Mouse (Mus musculus) gastrocnemius, postnatal 14 days (tissue): ENCODE results near the gene Pygm. TPM values are rescaled to one million over a fixed set of nuclear protein-coding genes. Genes with fewer than 3 reads are reported as not detected.

Source experiments
- DNase-seq: peaks from one replicate; pipeline ENCODE4 v3.0.0; 2021; ENCODE audit warnings: mixed read lengths
- intact Hi-C: fragments of 180-260 bp; cut with DNase I; formaldehyde crosslinking; loops from one replicate; pipeline ENCODE4 v1.15.1; 2025; ENCODE audit warnings: low total_unique reads
- long read RNA-seq, 2 experiments: library from polyadenylated mRNA; stranded (forward); transcript quantifications; one replicate each; pipeline ENCODE4 v2.0.0; 2021
- total RNA-seq, 2 experiments: library from RNA; stranded (reverse); gene quantifications; 2 replicates each; pipeline ENCODE4 v1.2.3; 2021

The Pygm gene
- 1,000 to 10,000 TPM; 4,021 to 4,833 TPM for total RNA-seq
- long read RNA-seq, experiment 1, transcript Pygm-203 (3 exons, 532 nt) = minor isoform, 12 of 1,983 reads
- long read RNA-seq, experiment 1, transcript Pygm-201 (20 exons, 2,874 nt) = major isoform, 1,214 of 1,983 reads
- long read RNA-seq, experiment 1, partial matches to known transcripts = 697 of 1,983 reads
- long read RNA-seq, experiment 1, other reads (novel, unspliced or antisense) = 60 of 1,983 reads
- long read RNA-seq, experiment 2, transcript Pygm-201 (20 exons, 2,874 nt) = major isoform, 1,540 of 2,344 reads
- long read RNA-seq, experiment 2, transcript Pygm-203 (3 exons, 532 nt) = minor isoform, 7 of 2,344 reads
- long read RNA-seq, experiment 2, partial matches to known transcripts = 761 of 2,344 reads
- long read RNA-seq, experiment 2, other reads (novel, unspliced or antisense) = 36 of 2,344 reads

- intact Hi-C loops = no loop called here
- DNase-seq = peak; percentile 92
Measured at GRCm38 (mm10) chr19:6384128-6384527, at the start of gene Pygm. Pygm (plus strand) TSS chr19:6384399.

GRCm38 (mm10) chr19:6334673-6335457 is 49.3 kb upstream of the Pygm start, which contains the start of gene Men1:
Men1 (plus strand) TSS chr19:6334979.
- intact Hi-C loops = no loop called here
- peak; percentile 93 for DNase-seq

GRCm38 (mm10) chr19:6335458-6335827 is 48.8 kb upstream of the Pygm start:
- DNase-seq = no peak
- intact Hi-C loops = no loop called here

- intact Hi-C loops = no loop called here
- no peak for DNase-seq
Measured at GRCm38 (mm10) chr19:6336920-6337319, 47.3 kb upstream of the Pygm start.

GRCm38 (mm10) chr19:6338171-6338570 is 46.0 kb upstream of the Pygm start:
- intact Hi-C loops = no loop called here
- DNase-seq = no peak

- intact Hi-C loops = no loop called here
- DNase-seq = no peak
Measured at GRCm38 (mm10) chr19:6338716-6339115, 45.5 kb upstream of the Pygm start.

- DNase-seq = no peak
- intact Hi-C loops = no loop called here
Measured at GRCm38 (mm10) chr19:6339191-6339590, 45.0 kb upstream of the Pygm start.

GRCm38 (mm10) chr19:6339890-6340504 is 44.2 kb upstream of the Pygm start:
- no peak for DNase-seq
- intact Hi-C loops = no loop called here

- intact Hi-C loops = no loop called here
Measured at GRCm38 (mm10) chr19:6340524-6341452, 43.4 kb upstream of the Pygm start, which contains the start of gene Map4k2. Map4k2 (plus strand) TSS chr19:6341135.

GRCm38 (mm10) chr19:6341453-6342077 is 42.6 kb upstream of the Pygm start:
- intact Hi-C loops = no loop called here
- no peak for DNase-seq

More at GRCm38 (mm10) chr19:6340524-6341452, 43.4 kb upstream of the Pygm start, which contains the start of gene Map4k2:
- DNase-seq = peak; percentile 90

GRCm38 (mm10) chr19:6342276-6342933 is 41.8 kb upstream of the Pygm start:
- no peak for DNase-seq
- intact Hi-C loops = no loop called here

- intact Hi-C loops = no loop called here
- DNase-seq = no peak
Measured at GRCm38 (mm10) chr19:6343066-6343925, 40.9 kb upstream of the Pygm start.

- no peak for DNase-seq
- intact Hi-C loops = no loop called here
Measured at GRCm38 (mm10) chr19:6343996-6344395, 40.2 kb upstream of the Pygm start.

- no peak for DNase-seq
- intact Hi-C loops = no loop called here
Measured at GRCm38 (mm10) chr19:6346023-6346422, 38.2 kb upstream of the Pygm start.

GRCm38 (mm10) chr19:6346661-6347060 is 37.5 kb upstream of the Pygm start:
- no peak for DNase-seq
- intact Hi-C loops = no loop called here

- DNase-seq = no peak
- intact Hi-C loops = no loop called here
Measured at GRCm38 (mm10) chr19:6347615-6348014, 36.6 kb upstream of the Pygm start.

- intact Hi-C loops = no loop called here
- DNase-seq = no peak
Measured at GRCm38 (mm10) chr19:6348717-6349116, 35.5 kb upstream of the Pygm start.
